Mouse (Mus musculus) c-Kit-positive CD71-positive TER-119-positive erythroid progenitor cells, embryonic 14.5 days (primary cell): ENCODE data around the gene Olfr1084.
"Not testable (repeated sequence)": the region's sequence is repeated elsewhere in the genome, so short reads cannot be mapped to it uniquely, and the experiment has no call there.

ENCODE experiments used
- DNase-seq: peaks from one replicate; pipeline ENCODE4 v3.0.0-alpha.2; 2013; ENCODE audit warnings: low spot score

Olfr1084 gene

GRCm38 (mm10) chr2:86639625-86640024, at the start of gene Olfr1084:
Gene Olfr1084 (minus strand): TSS chr2:86639725.
- DNase-seq, result not testable (repeated sequence)

DNA sequence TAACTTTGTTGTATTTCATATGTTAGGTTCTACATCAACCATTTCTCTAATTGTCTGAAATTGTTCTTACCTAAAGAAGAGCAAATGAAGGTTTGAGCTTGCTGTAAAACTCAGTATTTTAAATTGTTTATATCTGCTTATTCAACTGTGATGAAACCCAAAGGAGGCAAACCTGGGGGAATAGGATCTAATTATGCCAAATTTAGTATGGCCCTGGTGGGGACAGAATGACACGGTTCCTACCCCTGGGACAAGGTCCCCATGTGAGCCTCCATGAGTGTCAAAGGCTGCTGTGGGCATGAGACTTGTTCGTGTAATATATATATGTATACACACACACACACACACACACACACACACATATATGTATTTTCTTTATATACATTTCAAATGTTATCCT, 40.5 kb upstream of the Olfr1084 start, which contains the start of gene Olfr1086:
Olfr1086 (minus strand) TSS at position 101 of the 400 bp plus-strand sequence.
- DNase-seq, result no peak

DNA sequence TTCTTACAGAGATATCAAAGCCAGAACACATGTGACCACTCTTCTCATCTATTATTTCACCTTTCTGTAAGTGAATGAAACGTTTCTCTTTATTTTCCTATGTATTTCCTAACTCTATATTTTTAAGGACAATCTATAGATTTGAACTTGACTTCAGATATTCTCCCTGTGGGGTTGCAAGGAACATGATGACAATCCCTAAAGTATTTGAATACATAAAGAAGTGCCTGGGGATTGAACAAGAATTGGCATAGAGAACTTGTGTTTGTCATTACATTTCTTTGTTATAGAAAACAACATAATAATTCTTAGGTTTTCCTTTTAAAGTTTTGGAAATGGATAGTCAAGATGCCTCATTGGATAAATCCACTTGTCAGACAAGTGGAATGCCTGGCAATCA, 22.4 kb upstream of the Olfr1084 start, which contains the start of gene Olfr1085:
Olfr1085 (minus strand) TSS at position 101 of the 400 bp plus-strand sequence.
- no peak for DNase-seq

GRCm38 (mm10) chr2:86598866-86599265, 40.7 kb downstream of the Olfr1084 start, which contains the start of gene Olfr1082:
Gene Olfr1082 (minus strand): TSS chr2:86598966.
- not testable (repeated sequence) for DNase-seq
